Mouse (Mus musculus) small intestine, adult 2 months (tissue): ENCODE data around the gene Limch1. TPM values are rescaled to one million over a fixed set of nuclear protein-coding genes. Genes with fewer than 3 reads are reported as not detected.
A peak's percentile ranks its signal among the peaks of the same experiment; 100 is the strongest.

Source experiments
- H3K27ac ChIP-seq: fragments of 200-500 bp; 2 replicates; pipeline ENCODE4 v1.5.1; 2012; ENCODE audit warnings: low read depth, low read length, control low read depth, inconsistent platforms; ENCODE audit not compliant: insufficient read depth
- H3K27me3 ChIP-seq: fragments of 200-500 bp; 2 replicates; pipeline ENCODE4 v1.6.1; 2012; ENCODE audit warnings: mild to moderate bottlenecking, moderate library complexity, low read length, inconsistent platforms; ENCODE audit not compliant: control insufficient read depth, insufficient read depth
- H3K36me3 ChIP-seq: fragments of 200-500 bp; 2 replicates; pipeline ENCODE4 v1.6.1; 2012; ENCODE audit warnings: mild to moderate bottlenecking, low read length, control low read depth, inconsistent platforms; ENCODE audit not compliant: control insufficient read depth, insufficient read depth
- H3K4me1 ChIP-seq: fragments of 200-500 bp; 2 replicates; pipeline ENCODE4 v1.6.1; 2012; ENCODE audit warnings: low read length, inconsistent platforms, mixed read lengths; ENCODE audit not compliant: control insufficient read depth, insufficient read depth, insufficient read length
- H3K4me3 ChIP-seq: fragments of 200-500 bp; 2 replicates; pipeline ENCODE4 v1.5.1; 2012; ENCODE audit warnings: low read depth, mild to moderate bottlenecking, control low read depth, inconsistent platforms, low read length, moderate library complexity
- CTCF ChIP-seq: fragments of 200-500 bp; IDR thresholded peaks from 2 replicates; pipeline ENCODE4 v1.5.1; 2012; ENCODE audit warnings: low read depth, mild to moderate bottlenecking, control low read depth, inconsistent platforms, low read length, moderate library complexity, mixed read lengths; ENCODE audit not compliant: insufficient replicate concordance, insufficient read length; ENCODE audit errors: extremely low read depth
- POLR2A ChIP-seq: fragments of 200-500 bp; IDR thresholded peaks from 2 replicates; pipeline ENCODE4 v1.6.1; 2012; ENCODE audit warnings: low read depth, mild to moderate bottlenecking, control low read depth, inconsistent platforms, low read length, moderate library complexity
- WGBS: fragments of 180-500 bp; shearing (Covaris S2); methylation state at CpG from one replicate; pipeline ENCODE4 v1.1.7; 2018; 5-methylcytosine and 5-hydroxymethylcytosine counted together
- polyA plus RNA-seq: library from polyadenylated mRNA; depleted of rRNA; stranded (reverse); fragments of >200 nt; gene quantifications from 2 replicates; pipeline ENCODE4 v1.2.3, GENCODE M21; 2012; rRNA removed

Limch1 gene
- polyA plus RNA-seq = 1.0 and 1.5 TPM in 2 replicates

- Histone ChIP-seq H3K27me3 (peaks cover 5% of the 10 kb centered on the region; the same call in 1 of the 2 replicates), H3K4me1 (peaks cover 3% of the 10 kb centered on the region; the same call in 1 of the 2 replicates), H3K4me3 (peak within 1 kb of the TSS; percentile 67), H3K36me3 (no peaks in the 10 kb centered on the region), H3K27ac (no peak within 1 kb of the TSS)
- WGBS = 2% methylated on average over 50 of the region's 50 CpGs
- TF ChIP-seq POLR2A = no peak
- no peak for TF ChIP-seq CTCF
These were observed at the start of gene Limch1 for GRCm38 (mm10) chr5:66745390-66745995. TSS of gene Limch1 (plus strand) at chr5:66745827.

GRCm38 (mm10) chr5:66697119-66697518 is 48.5 kb upstream of the Limch1 start:
- H3K36me3 ChIP-seq = no peaks in the 10 kb centered on the region
- no peak overlapping the region for H3K27ac ChIP-seq
- no peaks in the 10 kb centered on the region for H3K4me1 ChIP-seq
- H3K27me3 ChIP-seq = no peaks in the 10 kb centered on the region
- no peak overlapping the region for H3K4me3 ChIP-seq
- no peak for TF ChIP-seq POLR2A
- TF ChIP-seq CTCF = no peak

- TF ChIP-seq CTCF = no peak
- no peak for TF ChIP-seq POLR2A
- 60% methylated on average over 6 of the region's 6 CpGs for WGBS
- Histone ChIP-seq H3K4me1 (no peaks in the 10 kb centered on the region), H3K27me3 (no peaks in the 10 kb centered on the region), H3K4me3 (no peak overlapping the region), H3K36me3 (no peaks in the 10 kb centered on the region), H3K27ac (no peak overlapping the region)
These were observed 45.7 kb upstream of the Limch1 start for GRCm38 (mm10) chr5:66699911-66700310.

GRCm38 (mm10) chr5:66701951-66702350 is 43.7 kb upstream of the Limch1 start:
- Histone ChIP-seq H3K36me3 (no peaks in the 10 kb centered on the region), H3K4me1 (no peaks in the 10 kb centered on the region), H3K27ac (no peak overlapping the region), H3K27me3 (no peaks in the 10 kb centered on the region), H3K4me3 (no peak overlapping the region)
- 79% methylated on average over 4 of the region's 4 CpGs for WGBS
- TF ChIP-seq CTCF (no peak), POLR2A (no peak)

GRCm38 (mm10) chr5:66703317-66704004 is 42.2 kb upstream of the Limch1 start:
- TF ChIP-seq POLR2A (no peak), CTCF (no peak)
- H3K27me3 ChIP-seq = no peaks in the 10 kb centered on the region
- WGBS = 25% methylated on average over 10 of the region's 10 CpGs

GRCm38 (mm10) chr5:66707859-66708258 is 37.8 kb upstream of the Limch1 start:
- Histone ChIP-seq H3K4me3 (no peak overlapping the region), H3K27me3 (no peaks in the 10 kb centered on the region; the same call in 1 of the 2 replicates), H3K36me3 (no peaks in the 10 kb centered on the region), H3K27ac (no peak overlapping the region), H3K4me1 (no peaks in the 10 kb centered on the region)
- WGBS = 74% methylated on average over 5 of the region's 5 CpGs
- TF ChIP-seq POLR2A (no peak), CTCF (no peak)

More at GRCm38 (mm10) chr5:66703317-66704004, 42.2 kb upstream of the Limch1 start:
- H3K36me3 ChIP-seq = no peaks in the 10 kb centered on the region
- no peak overlapping the region for H3K4me3 ChIP-seq
- no peaks in the 10 kb centered on the region for H3K4me1 ChIP-seq
- H3K27ac ChIP-seq = no peak overlapping the region

- Histone ChIP-seq H3K4me3 (no peak overlapping the region), H3K27ac (no peak overlapping the region), H3K4me1 (no peaks in the 10 kb centered on the region), H3K36me3 (no peaks in the 10 kb centered on the region), H3K27me3 (no peaks in the 10 kb centered on the region; the same call in 1 of the 2 replicates)
- no peak for TF ChIP-seq CTCF
- no peak for TF ChIP-seq POLR2A
- 18% methylated on average over 4 of the region's 4 CpGs for WGBS
These were observed 35.1 kb upstream of the Limch1 start for GRCm38 (mm10) chr5:66710445-66711019.
